Mouse (Mus musculus) CH12.LX (cell line): ENCODE results near the gene Sik3. TPM values are rescaled to one million over a fixed set of nuclear protein-coding genes. Genes with fewer than 3 reads are reported as not detected.

Source experiments
- DNase-seq: peaks from one replicate; pipeline ENCODE4 v3.0.0-alpha.2; 2013; ENCODE audit errors: extremely low read depth
- H3K27ac ChIP-seq: 2 replicates; pipeline ENCODE4 v1.5.1; 2012; ENCODE audit warnings: low read depth, mild to moderate bottlenecking, control low read depth, moderate library complexity; ENCODE audit not compliant: insufficient read depth
- H3K27me3 ChIP-seq: replicated peaks from 2 replicates; pipeline ENCODE3; 2012; ENCODE audit warnings: inconsistent platforms
- H3K36me3 ChIP-seq, 2 experiments: replicated peaks in 1 of 2; 2 replicates each; pipeline versions ENCODE3 to v1.6.1; 2012; ENCODE audit warnings: inconsistent platforms in 1 of 2, low read length in 1 of 2, mild to moderate bottlenecking in 1 of 2, mixed read lengths in 1 of 2, moderate library complexity in 1 of 2; ENCODE audit not compliant: control insufficient read depth in 1 of 2, insufficient read depth in 1 of 2
- H3K4me1 ChIP-seq, 2 experiments: 2 replicates each; pipeline ENCODE4 v1.6.1; 2012; ENCODE audit warnings: inconsistent platforms in 1 of 2, moderate library complexity in 1 of 2; ENCODE audit not compliant: insufficient read depth in 2 of 2, control insufficient read depth in 1 of 2
- H3K4me2 ChIP-seq: 2 replicates; pipeline ENCODE4 v1.6.1; 2012; ENCODE audit warnings: low read depth, mild to moderate bottlenecking, control low read depth; ENCODE audit not compliant: poor library complexity, insufficient read depth, severe bottlenecking
- H3K4me3 ChIP-seq, 3 experiments: fragments of 150-350 bp in 1 of 3; sonication (generic) in 1 of 3; replicated peaks in 1 of 3; 2 replicates each; pipeline versions ENCODE3 to v1.5.1; 2011 to 2012; ENCODE audit warnings: low read depth in 2 of 3, low read length in 2 of 3, mild to moderate bottlenecking in 2 of 3, moderate library complexity in 2 of 3, control low read depth in 1 of 3, improper control_type of control experiment in 1 of 3, inconsistent platforms in 1 of 3, mixed read lengths in 1 of 3; ENCODE audit not compliant: poor library complexity in 1 of 3
- H3K79me2 ChIP-seq: replicated peaks from 2 replicates; pipeline ENCODE4 v1.6.1; 2012; ENCODE audit warnings: mild to moderate bottlenecking, moderate library complexity; ENCODE audit not compliant: control insufficient read depth, poor library complexity, insufficient read depth, severe bottlenecking; ENCODE audit errors: extremely low read depth
- H3K9ac ChIP-seq: 2 replicates; pipeline ENCODE4 v1.6.1; 2012; ENCODE audit warnings: low read depth, mild to moderate bottlenecking, control low read depth, moderate library complexity; ENCODE audit not compliant: insufficient read depth
- H3K9me3 ChIP-seq: replicated peaks from 2 replicates; pipeline ENCODE3; 2012; ENCODE audit warnings: low read length, inconsistent platforms, mixed read lengths
- BHLHE40 ChIP-seq: IDR thresholded peaks from 2 replicates; pipeline ENCODE4 v1.6.1; 2011; ENCODE audit warnings: mild to moderate bottlenecking, low read depth, low read length, improper control_type of control experiment
- CHD1 ChIP-seq: IDR thresholded peaks from 2 replicates; pipeline ENCODE4 v1.6.1; 2012; ENCODE audit warnings: low read depth, low read length, improper control_type of control experiment, inconsistent platforms
- GABPA ChIP-seq: IDR thresholded peaks from 2 replicates; pipeline ENCODE4 v1.6.1; 2012; ENCODE audit warnings: low read depth, low read length, improper control_type of control experiment, inconsistent platforms; ENCODE audit not compliant: insufficient replicate concordance
- HCFC1 ChIP-seq: IDR thresholded peaks from 2 replicates; pipeline ENCODE4 v1.6.1; 2012; ENCODE audit warnings: low read depth, mild to moderate bottlenecking, inconsistent platforms, low read length, improper control_type of control experiment
- IRF4 ChIP-seq: IDR thresholded peaks from 2 replicates; pipeline ENCODE4 v1.6.1; 2014; ENCODE audit warnings: low read depth, mild to moderate bottlenecking, inconsistent platforms, low read length, improper control_type of control experiment
- JUN ChIP-seq: IDR thresholded peaks from 2 replicates; pipeline ENCODE4 v1.6.1; 2011; ENCODE audit warnings: low read depth, mild to moderate bottlenecking, low read length, improper control_type of control experiment, moderate library complexity; ENCODE audit not compliant: insufficient read depth
- JUND ChIP-seq: conservative IDR thresholded peaks from 2 replicates; pipeline ENCODE4 v1.6.1; 2011; ENCODE audit warnings: low read depth, low read length, improper control_type of control experiment
- KAT2A ChIP-seq: IDR thresholded peaks from 2 replicates; pipeline ENCODE4 v1.6.1; 2012; ENCODE audit warnings: low read length, improper control_type of control experiment, inconsistent platforms; ENCODE audit not compliant: insufficient replicate concordance
- MAFK ChIP-seq: IDR thresholded peaks from 2 replicates; pipeline ENCODE4 v1.6.1; 2011; ENCODE audit warnings: low read length, improper control_type of control experiment; ENCODE audit not compliant: insufficient replicate concordance
- MAX ChIP-seq: IDR thresholded peaks from 2 replicates; pipeline ENCODE4 v1.6.1; 2011; ENCODE audit warnings: low read length, improper control_type of control experiment
- MEF2A ChIP-seq: IDR thresholded peaks from 2 replicates; pipeline ENCODE4 v1.6.1; 2014; ENCODE audit warnings: low read depth, mild to moderate bottlenecking, inconsistent platforms, low read length, improper control_type of control experiment, borderline replicate concordance
- MYC ChIP-seq: IDR thresholded peaks from 2 replicates; pipeline ENCODE4 v1.6.1; 2011; ENCODE audit warnings: low read depth, mild to moderate bottlenecking, improper control_type of control experiment, low read length
- POLR2AphosphoS2 ChIP-seq: IDR thresholded peaks from 2 replicates; pipeline ENCODE4 v1.6.1; 2011; ENCODE audit warnings: low read depth, low read length, improper control_type of control experiment
- RAD21 ChIP-seq: IDR thresholded peaks from 2 replicates; pipeline ENCODE4 v1.6.1; 2011; ENCODE audit warnings: low read depth, mild to moderate bottlenecking, low read length, improper control_type of control experiment, moderate library complexity
- RCOR1 ChIP-seq: conservative IDR thresholded peaks from 2 replicates; pipeline ENCODE4 v1.6.1; 2012; ENCODE audit warnings: low read depth, mild to moderate bottlenecking, inconsistent platforms, low read length, improper control_type of control experiment
- SMC3 ChIP-seq: IDR thresholded peaks from 2 replicates; pipeline ENCODE4 v1.6.1; 2011; ENCODE audit warnings: low read depth, low read length, improper control_type of control experiment
- TCF12 ChIP-seq: IDR thresholded peaks from 2 replicates; pipeline ENCODE4 v1.6.1; 2014; ENCODE audit warnings: low read depth, mild to moderate bottlenecking, inconsistent platforms, low read length, improper control_type of control experiment
- UBTF ChIP-seq: IDR thresholded peaks from 2 replicates; pipeline ENCODE4 v1.6.1; 2012; ENCODE audit warnings: low read depth, mild to moderate bottlenecking, inconsistent platforms, low read length, improper control_type of control experiment, moderate library complexity
- USF1 ChIP-seq: IDR thresholded peaks from 2 replicates; pipeline ENCODE4 v1.6.1; 2014; ENCODE audit warnings: low read depth, mild to moderate bottlenecking, inconsistent platforms, low read length, improper control_type of control experiment
- USF2 ChIP-seq: conservative IDR thresholded peaks from 2 replicates; pipeline ENCODE4 v1.6.1; 2011; ENCODE audit warnings: low read depth, low read length, improper control_type of control experiment
- ZC3H11A ChIP-seq: IDR thresholded peaks from 2 replicates; pipeline ENCODE4 v1.6.1; 2012; ENCODE audit warnings: low read depth, mild to moderate bottlenecking, inconsistent platforms, low read length, improper control_type of control experiment
- ZKSCAN1 ChIP-seq: IDR thresholded peaks from 2 replicates; pipeline ENCODE4 v1.6.1; 2012; ENCODE audit warnings: low read depth, inconsistent platforms, low read length, improper control_type of control experiment, borderline replicate concordance
- ZNF384 ChIP-seq: IDR thresholded peaks from 2 replicates; pipeline ENCODE4 v1.6.1; 2012; ENCODE audit warnings: low read depth, low read length, improper control_type of control experiment, inconsistent platforms
- dilution Hi-C: fragments of 300-500 bp; cut with MboI; formaldehyde crosslinking; loops from 2 replicates; pipeline ENCODE4 v1.14.3; 2020; ENCODE audit warnings: low sequenced_read_pairs; ENCODE audit not compliant: extremely low pct_unique_long_range_greater_than_20kb, extremely low pct_ligation_motif_present
- in situ Hi-C: fragments of 300-500 bp; cut with MboI; formaldehyde crosslinking; loops from 3 replicates; pipeline ENCODE4 v1.14.3; 2019; ENCODE audit warnings: low sequenced_read_pairs, low pct_ligation_motif_present, low pct_unique_long_range_greater_than_20kb, mixed read lengths
- polyA plus RNA-seq: library from polyadenylated mRNA; unstranded; fragments of >175 nt; gene quantifications from 2 replicates; pipeline ENCODE4 v1.2.1, GENCODE M21; 2012; ENCODE audit warnings: low read depth; ENCODE audit not compliant: insufficient read length
- total RNA-seq, 2 experiments: library from RNA; depleted of rRNA; stranded (reverse); fragments of 300-350 nt in 1 of 2; fragments of >200 nt in 1 of 2; gene quantifications; 2 replicates each; pipeline ENCODE4 v1.2.3; 2012 to 2014

Gene Sik3
- total and polyA plus RNA-seq, 3 experiments: 14.9 to 29.8 (median 21.4) TPM

DNA sequence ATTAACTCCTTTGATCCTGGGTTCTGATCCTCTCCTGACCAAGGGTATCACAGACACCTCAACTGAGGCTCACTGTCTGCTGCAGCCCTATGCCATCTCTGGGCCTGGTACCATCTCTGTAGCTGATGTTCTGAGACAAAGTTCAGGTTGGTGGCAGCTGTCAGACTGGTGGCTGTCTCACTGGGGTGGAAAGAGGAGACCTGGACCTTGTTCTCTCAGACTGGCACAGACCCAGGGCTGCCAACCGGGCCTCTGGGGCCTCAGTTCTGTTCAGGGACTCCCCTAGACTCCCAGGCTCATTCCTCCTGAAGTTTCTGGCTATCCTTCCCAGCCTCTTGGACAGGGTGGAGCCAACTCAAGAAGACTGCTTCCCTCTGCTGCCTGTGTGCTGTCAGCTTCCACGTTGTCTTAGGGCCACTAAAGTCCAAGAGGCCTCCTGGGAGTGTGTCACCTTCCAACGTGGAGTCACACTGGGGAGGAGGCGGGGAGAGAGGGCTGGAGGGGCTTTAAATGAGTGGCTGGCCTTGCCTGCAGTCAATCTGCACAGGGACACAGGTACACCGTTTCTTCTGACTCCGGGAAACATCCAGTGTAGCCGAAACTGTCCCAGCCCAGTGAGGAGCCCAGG is 228.0 kb downstream of the Sik3 start, which contains the start of gene Apoa4:
TSS of gene Apoa4 (plus strand) at position 171 of the 628 bp plus-strand sequence.
- dilution Hi-C loops (no loop called here), in situ Hi-C loops (loop anchor here (10.0 kb wide), 1 partner anchor 246 kb away; no protein-coding TSS in a partner anchor)
- Histone ChIP-seq H3K79me2 (no peaks in the 10 kb centered on the region), H3K9ac (no peak within 1 kb of the TSS), H3K27ac (no peak within 1 kb of the TSS), H3K9me3 (no peaks in the 10 kb centered on the region), H3K4me1 (no peaks in the 10 kb centered on the region; a peak in 1 of 4 replicates), H3K4me2 (no peak within 1 kb of the TSS), H3K36me3 (no peaks in the 10 kb centered on the region), H3K4me3 (no peak within 1 kb of the TSS), H3K27me3 (peaks cover 28% of the 10 kb centered on the region)
- TF ChIP-seq MAX: no peak
- no peak for TF ChIP-seq HCFC1
- no peak for TF ChIP-seq RCOR1
- no peak for TF ChIP-seq ZKSCAN1
- TF ChIP-seq USF2: no peak
- TF ChIP-seq USF1: no peak
- TF ChIP-seq JUN: no peak
- TF ChIP-seq ZC3H11A: no peak
- TF ChIP-seq POLR2AphosphoS2: no peak
- no peak for TF ChIP-seq IRF4
- TF ChIP-seq RAD21: no peak
- TF ChIP-seq BHLHE40: no peak
- TF ChIP-seq UBTF: no peak
- no peak for TF ChIP-seq MAFK
- no peak for TF ChIP-seq ZNF384
- no peak for TF ChIP-seq KAT2A
- TF ChIP-seq SMC3: no peak
- DNase-seq: no peak

DNA sequence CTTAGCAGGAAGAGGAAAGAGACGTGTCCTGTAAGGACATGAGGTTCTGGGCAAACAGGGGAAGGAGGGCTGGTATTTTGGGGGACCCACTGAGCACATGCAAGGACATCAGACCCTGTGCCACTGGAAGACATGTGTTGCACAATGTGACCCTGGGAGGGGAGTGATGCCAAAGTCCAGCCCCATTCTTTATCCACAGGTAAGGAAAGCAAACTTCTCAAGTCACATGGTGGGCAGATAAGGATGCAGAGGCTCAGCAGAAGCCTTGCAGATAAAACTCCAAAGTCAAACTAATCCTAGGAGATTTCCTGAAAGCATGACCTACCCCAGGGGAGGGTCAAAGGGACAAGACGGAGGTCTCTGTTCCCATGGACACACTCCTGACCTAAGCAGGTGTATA is 229.2 kb downstream of the Sik3 start:
- TF ChIP-seq MAX (no peak), ZNF384 (no peak), JUND (no peak), MEF2A (no peak), IRF4 (no peak), TCF12 (no peak), MYC (no peak), CHD1 (no peak), SMC3 (no peak), GABPA (no peak)
- Histone ChIP-seq H3K27ac (no peak overlapping the region), H3K36me3 (no peaks in the 10 kb centered on the region), H3K79me2 (no peaks in the 10 kb centered on the region), H3K4me2 (no peak overlapping the region), H3K4me1 (no peaks in the 10 kb centered on the region; a peak in 1 of 4 replicates), H3K9me3 (no peaks in the 10 kb centered on the region), H3K4me3 (no peak overlapping the region), H3K9ac (no peak overlapping the region), H3K27me3 (peaks cover 28% of the 10 kb centered on the region)
- no peak for DNase-seq
- dilution Hi-C loops: no loop called here
- in situ Hi-C loops: loop anchor here (10.0 kb wide), 1 partner anchor 247 kb away; no protein-coding TSS in a partner anchor
